Mouse (Mus musculus) hindbrain, embryonic 14.5 days (tissue): ENCODE results near the gene Scrg1. TPM values are rescaled to one million over a fixed set of nuclear protein-coding genes. Genes with fewer than 3 reads are reported as not detected.
"Not testable (repeated sequence)": the region's sequence is repeated elsewhere in the genome, so short reads cannot be mapped to it uniquely, and the experiment has no call there.

Source experiments
- ATAC-seq: fragments of 200-750 bp; cut with Nextera tagmentation; 2 replicates; pipeline ENCODE4 v1.8.0; 2017; ENCODE audit warnings: moderate number of reproducible peaks, mild to moderate bottlenecking, moderate TSS enrichment, moderate library complexity; ENCODE audit not compliant: low FRiP score
- DNase-seq: peaks from one replicate; pipeline ENCODE4 v3.0.0-alpha.2; 2015; ENCODE audit warnings: low spot score
- H3K27ac ChIP-seq: fragments of 300-500 bp; sonication (generic); 2 replicates; pipeline ENCODE4 v1.5.1; 2014; ENCODE audit warnings: mild to moderate bottlenecking, moderate library complexity
- H3K27me3 ChIP-seq: fragments of 300-500 bp; sonication (generic); 2 replicates; pipeline ENCODE4 v1.6.1; 2014; ENCODE audit warnings: mild to moderate bottlenecking, low read length, mixed read lengths; ENCODE audit not compliant: control insufficient read depth, insufficient read depth
- H3K36me3 ChIP-seq: fragments of 300-500 bp; sonication (generic); replicated peaks from 2 replicates; pipeline ENCODE4 v1.6.1; 2014; ENCODE audit not compliant: control insufficient read depth, insufficient read depth
- H3K4me1 ChIP-seq: fragments of 300-500 bp; sonication (generic); replicated peaks from 2 replicates; pipeline ENCODE4 v1.6.1; 2014; ENCODE audit warnings: antibody characterized with exemption, low read length, mixed read lengths; ENCODE audit not compliant: control insufficient read depth, insufficient read depth
- H3K4me2 ChIP-seq: fragments of 300-500 bp; sonication (generic); replicated peaks from 2 replicates; pipeline ENCODE4 v1.6.1; 2014; ENCODE audit warnings: mild to moderate bottlenecking, moderate library complexity
- H3K4me3 ChIP-seq: fragments of 300-500 bp; sonication (generic); replicated peaks from 2 replicates; pipeline ENCODE4 v1.5.1; 2014; ENCODE audit warnings: mild to moderate bottlenecking, low read length
- H3K9ac ChIP-seq: fragments of 300-500 bp; sonication (generic); 2 replicates; pipeline ENCODE4 v1.6.1; 2014
- H3K9me3 ChIP-seq: fragments of 300-500 bp; sonication (generic); 2 replicates; pipeline ENCODE4 v1.6.1; 2016; ENCODE audit warnings: low read length; ENCODE audit not compliant: control insufficient read depth
- WGBS: fragments of 180-500 bp; shearing (Covaris S2); extraction: QIAGEN DNeasy Blood & Tissue Kit; methylation state at CpG from one replicate; pipeline ENCODE4 v1.1.7; 2014; 5-methylcytosine and 5-hydroxymethylcytosine counted together
- polyA plus RNA-seq: library from polyadenylated mRNA; unstranded; fragments of >200 nt; fragmentation: Nextera tagmentation; extraction: Ambion mirVana; gene quantifications from 2 replicates; pipeline ENCODE4 v1.2.1, GENCODE M21; 2014

Scrg1 gene
- polyA plus RNA-seq, 1 experiment from 2014 or later = 8.9 TPM

DNA sequence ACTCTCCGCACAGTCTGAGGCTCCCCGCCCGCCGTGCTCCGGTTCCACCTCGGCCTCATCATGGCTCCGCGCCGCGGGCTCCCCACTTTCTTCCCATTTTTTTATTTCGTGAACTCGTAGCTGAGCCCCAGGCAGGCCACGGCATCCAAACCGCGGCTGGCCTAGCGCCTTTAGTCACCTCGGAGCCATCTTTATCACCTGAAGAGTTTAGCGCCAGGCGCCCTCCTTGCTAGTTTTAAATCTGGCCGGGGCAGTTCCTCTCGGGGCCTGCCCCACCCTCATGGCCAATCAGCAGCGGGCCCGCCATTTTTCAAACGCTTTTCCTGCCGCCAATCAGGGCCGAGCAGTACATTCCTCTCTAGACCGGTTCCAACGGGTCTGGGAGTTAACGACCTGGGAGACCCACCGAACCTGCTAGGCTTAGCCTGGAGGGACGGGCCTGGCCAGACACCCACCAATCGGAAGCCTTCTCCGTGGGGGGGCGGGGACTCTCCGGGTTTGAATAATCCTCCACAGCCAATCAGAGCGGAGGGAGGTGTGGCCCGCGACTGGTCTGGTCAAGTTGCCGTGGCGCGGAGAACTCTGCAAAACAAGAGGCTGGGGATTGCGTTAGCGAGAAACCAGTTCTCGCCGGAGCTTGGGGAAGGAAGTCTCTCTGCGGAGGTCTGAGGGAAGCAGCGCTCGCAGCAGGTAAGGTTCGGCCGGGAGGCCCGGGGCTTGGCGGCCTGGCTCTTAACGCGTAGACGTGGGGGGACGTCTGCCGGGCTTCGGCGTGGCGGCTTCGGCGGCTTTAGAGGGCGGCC lies 55.8 kb downstream of the Scrg1 start, which contains the start of gene Hmgb2:
Gene Hmgb2, plus strand, starts transcription at position 592 of the 803 bp plus-strand sequence.
- Histone ChIP-seq H3K4me3 (peak within 1 kb of the TSS; percentile 90), H3K36me3 (peaks cover 3% of the 10 kb centered on the region; the same call in 1 of the 2 replicates), H3K9me3 (no peaks in the 10 kb centered on the region), H3K9ac (peak within 1 kb of the TSS; percentile 91), H3K4me2 (peak within 1 kb of the TSS; percentile 96), H3K27ac (peak within 1 kb of the TSS; percentile 97), H3K27me3 (no peaks in the 10 kb centered on the region), H3K4me1 (0 out of 2 replicates have a peak, but pooled peaks cover 5% of the 10 kb centered on the region)
- DNase-seq (peak; percentile 99), ATAC-seq (peak; percentile 100)
- under 1% methylated on average over 63 of the region's 63 CpGs for WGBS

DNA sequence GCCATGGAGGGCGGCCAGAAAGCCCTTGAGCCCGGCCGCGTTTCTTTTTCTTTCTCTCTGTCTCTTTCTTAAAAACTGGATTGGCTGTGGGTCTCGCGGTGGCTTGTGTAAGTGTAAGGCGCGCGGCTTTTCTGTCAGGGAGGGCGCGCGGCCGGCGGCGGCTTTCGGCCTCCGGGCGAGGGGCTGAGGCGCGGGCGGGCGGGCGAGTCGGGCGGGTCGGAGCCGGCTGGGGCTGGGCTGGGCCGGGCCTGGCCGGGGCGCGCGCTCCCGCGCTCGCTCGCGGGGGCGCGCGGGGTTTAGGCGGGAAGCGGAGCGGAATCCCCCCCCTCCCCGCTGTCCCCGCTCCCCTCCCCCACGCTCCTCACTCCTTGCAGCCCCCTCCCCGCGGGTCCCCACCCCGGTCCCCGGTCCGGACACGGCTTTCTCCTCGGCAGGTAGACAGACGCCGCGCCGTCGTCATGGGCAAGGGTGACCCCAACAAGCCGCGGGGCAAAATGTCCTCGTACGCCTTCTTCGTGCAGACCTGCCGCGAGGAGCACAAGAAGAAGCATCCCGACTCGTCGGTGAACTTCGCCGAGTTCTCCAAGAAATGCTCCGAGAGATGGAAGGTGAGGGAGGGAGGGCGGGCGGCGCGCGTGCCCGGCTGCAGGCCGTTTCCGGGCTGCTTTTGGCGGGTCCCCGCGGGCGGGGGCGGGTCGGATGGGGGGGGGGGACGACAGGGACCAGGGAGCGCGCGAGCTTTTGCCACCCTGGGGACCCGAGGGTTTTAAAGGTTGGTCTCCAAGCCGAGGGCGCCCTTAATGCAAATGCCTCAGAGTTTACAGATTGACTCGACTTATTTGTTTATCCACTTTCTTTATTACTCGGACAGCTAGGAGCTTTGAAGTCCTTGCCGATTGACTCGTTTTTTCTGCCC lies 56.7 kb downstream of the Scrg1 start:
- no peaks in the 10 kb centered on the region for H3K9me3 ChIP-seq
- under 1% methylated on average over 75 of the region's 96 CpGs for WGBS
- no peaks in the 10 kb centered on the region for H3K27me3 ChIP-seq
- peak overlapping the region; percentile 90 for H3K4me3 ChIP-seq
- DNase-seq (peak; percentile 40), ATAC-seq (peak; percentile 53)
- H3K4me1 ChIP-seq = 0 out of 2 replicates have a peak, but pooled peaks cover 5% of the 10 kb centered on the region
- peak overlapping the region; percentile 91 for H3K9ac ChIP-seq
- peaks cover 3% of the 10 kb centered on the region; the same call in 1 of the 2 replicates for H3K36me3 ChIP-seq
- H3K4me2 ChIP-seq = peak overlapping the region; percentile 69
- H3K27ac ChIP-seq = peak overlapping the region; percentile 97

DNA sequence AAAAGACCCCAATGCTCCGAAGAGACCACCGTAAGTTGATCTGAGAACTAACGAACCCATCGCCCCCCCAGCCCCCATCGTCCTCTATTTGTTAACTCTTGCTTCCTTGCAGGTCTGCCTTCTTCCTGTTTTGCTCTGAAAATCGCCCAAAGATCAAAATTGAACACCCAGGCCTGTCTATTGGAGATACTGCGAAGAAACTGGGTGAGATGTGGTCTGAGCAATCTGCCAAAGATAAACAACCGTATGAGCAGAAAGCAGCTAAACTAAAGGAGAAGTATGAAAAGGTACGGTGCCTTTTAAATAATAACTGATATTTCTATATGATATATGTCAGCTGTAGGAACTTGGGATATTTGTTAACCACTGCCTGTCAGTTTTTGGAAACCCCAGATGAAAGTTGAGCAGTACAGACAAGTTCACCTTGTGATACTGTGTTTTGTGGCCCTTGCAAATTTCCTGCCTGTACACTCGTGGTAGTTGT lies 57.5 kb downstream of the Scrg1 start:
- not testable (repeated sequence) for H3K27ac ChIP-seq, DNase-seq, H3K36me3 ChIP-seq, ATAC-seq, H3K4me1 ChIP-seq, H3K9me3 ChIP-seq, H3K27me3 ChIP-seq
- WGBS = 30% methylated on average over 10 of the region's 10 CpGs
- Histone ChIP-seq H3K9ac (peak overlapping the region; percentile 91; the same call in 1 of the 2 replicates), H3K4me3 (peak overlapping the region; percentile 90), H3K4me2 (peak overlapping the region; percentile 69)

DNA sequence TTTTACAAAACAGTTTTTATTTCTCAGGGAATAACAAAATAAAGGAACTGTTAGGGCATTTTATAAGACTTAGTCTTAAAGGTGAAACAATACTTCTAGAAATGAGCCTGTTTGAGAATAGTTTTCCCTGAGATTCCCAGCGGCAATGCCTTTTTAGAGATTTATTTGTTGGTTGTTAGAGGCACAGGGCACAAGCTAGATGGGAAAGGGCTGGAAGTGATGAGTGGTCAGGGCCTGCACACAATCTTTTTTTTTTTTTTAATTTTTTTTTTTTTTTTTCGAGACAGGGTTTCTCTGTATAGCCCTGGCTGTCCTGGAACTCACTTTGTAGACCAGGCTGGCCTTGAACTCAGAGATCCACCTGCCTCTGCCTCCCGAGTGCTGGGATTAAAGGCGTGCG lies 61.0 kb downstream of the Scrg1 start:
- ATAC-seq, H3K4me2 ChIP-seq, H3K9ac ChIP-seq, DNase-seq, H3K27me3 ChIP-seq, H3K4me3 ChIP-seq, H3K9me3 ChIP-seq, H3K4me1 ChIP-seq, H3K27ac ChIP-seq, H3K36me3 ChIP-seq: not testable (repeated sequence)
- WGBS = 96% methylated on average over 5 of the region's 5 CpGs

DNA sequence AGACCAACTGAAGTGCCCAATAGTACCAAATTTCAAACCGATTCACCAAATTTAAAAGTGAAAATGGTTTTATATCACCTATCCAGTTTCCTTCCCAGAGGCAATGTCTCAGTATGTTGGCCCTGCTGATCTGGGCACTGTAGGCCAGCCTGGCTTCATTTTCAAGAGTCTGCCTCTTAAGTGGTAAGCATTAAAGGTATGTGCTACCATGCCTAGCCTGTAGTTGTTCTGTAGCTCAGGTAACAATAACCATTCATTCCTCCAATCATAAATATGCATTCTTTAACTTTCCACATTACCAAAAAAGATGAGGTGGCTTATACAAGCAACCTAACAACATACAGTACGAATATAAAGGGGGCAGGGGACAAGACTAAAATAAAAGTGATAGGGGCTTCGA lies 62.0 kb downstream of the Scrg1 start:
- H3K27me3 ChIP-seq = no peaks in the 10 kb centered on the region
- peaks cover 3% of the 10 kb centered on the region; the same call in 1 of the 2 replicates for H3K36me3 ChIP-seq
- DNase-seq (no peak), ATAC-seq (no peak)
- H3K4me1 ChIP-seq = no peaks in the 10 kb centered on the region
- H3K27ac ChIP-seq = no peak overlapping the region
- H3K4me2 ChIP-seq = no peak overlapping the region
- H3K9me3 ChIP-seq = no peaks in the 10 kb centered on the region
- 90% methylated on average over 3 of the region's 3 CpGs for whole genome bisulfite sequencing
- H3K9ac ChIP-seq = no peak overlapping the region
- no peak overlapping the region for H3K4me3 ChIP-seq

DNA sequence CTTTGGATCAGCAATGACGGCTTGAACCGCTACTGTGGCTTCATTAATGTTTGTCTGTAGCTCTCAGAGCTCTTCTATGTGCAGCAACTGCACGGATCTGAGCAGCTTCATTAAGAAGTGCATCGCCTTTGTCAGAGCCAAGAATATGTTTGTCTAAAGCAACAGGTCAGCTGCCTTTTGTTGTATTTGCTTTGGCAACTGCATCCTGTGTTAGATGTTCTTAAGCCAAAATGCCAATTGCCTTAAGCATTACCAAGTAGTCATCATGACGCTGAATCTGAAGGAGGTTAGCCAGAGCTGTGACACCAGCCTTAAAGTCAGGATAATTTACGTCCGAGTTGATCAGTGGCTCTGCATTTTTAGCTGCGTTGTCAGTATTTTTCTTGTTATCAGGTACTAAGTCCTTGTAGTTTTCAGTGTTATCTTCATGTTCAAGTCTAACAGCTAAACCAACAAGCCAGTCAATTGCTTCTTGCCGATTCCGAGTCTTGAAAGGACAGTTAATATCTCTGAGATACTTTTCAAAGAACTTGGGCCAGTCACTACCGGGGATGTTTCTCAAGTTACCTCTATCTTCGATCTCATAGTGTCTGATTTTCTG lies 64.6 kb downstream of the Scrg1 start:
- ATAC-seq (no peak), DNase-seq (no peak)
- H3K4me3 ChIP-seq = no peak overlapping the region
- H3K4me1 ChIP-seq = no peaks in the 10 kb centered on the region
- H3K9me3 ChIP-seq = no peaks in the 10 kb centered on the region
- no peaks in the 10 kb centered on the region for H3K27me3 ChIP-seq
- no peak overlapping the region for H3K9ac ChIP-seq
- peaks cover 6% of the 10 kb centered on the region; the same call in 1 of the 2 replicates for H3K36me3 ChIP-seq
- H3K4me2 ChIP-seq = no peak overlapping the region
- WGBS = 90% methylated on average over 12 of the region's 12 CpGs
- H3K27ac ChIP-seq = no peak overlapping the region

Other genes starting within 250 kb of the Scrg1 start
- gene Hand2, start 134.9 kb upstream of the Scrg1 start, polyA plus RNA-seq = not detected in 2 replicates
- 29.9 and 35.4 TPM in 2 replicates for gene Sap30, start 31.9 kb downstream of the Scrg1 start, polyA plus RNA-seq
- gene Hmgb2, start 56.0 kb downstream of the Scrg1 start, polyA plus RNA-seq = 58.4 and 60.7 TPM in 2 replicates
- gene Galnt7, start 197.1 kb downstream of the Scrg1 start, polyA plus RNA-seq = 14.0 and 14.6 TPM in 2 replicates